Mouse (Mus musculus): ENCODE measurements around the gene Fbxo11. TPM values are rescaled to one million over a fixed set of nuclear protein-coding genes. Genes with fewer than 3 reads are reported as not detected.
A peak's percentile ranks its signal among the peaks of the same experiment; 100 is the strongest.

Fbxo11 gene
- total RNA-seq (2017), result 91.3 and 91.4 TPM in 2 replicates

GRCm38 (mm10) chr17:88065031-88065800, at the start of gene Fbxo11:
Gene Fbxo11, minus strand, starts transcription at chr17:88065291.
- no peak for ATAC-seq (ENCODE audit: extremely low read depth, insufficient number of reproducible peaks, low FRiP score, poor library complexity, severe bottlenecking)

- no peak for ATAC-seq (ENCODE audit: extremely low read depth, insufficient number of reproducible peaks, low FRiP score, poor library complexity, severe bottlenecking)
Measured at GRCm38 (mm10) chr17:88113883-88114229, 48.8 kb upstream of the Fbxo11 start.

GRCm38 (mm10) chr17:88113015-88113882, 48.2 kb upstream of the Fbxo11 start:
- peak; percentile 74 for ATAC-seq (ENCODE audit: extremely low read depth, insufficient number of reproducible peaks, low FRiP score, poor library complexity, severe bottlenecking)

- peak; percentile 64 for ATAC-seq (ENCODE audit: extremely low read depth, insufficient number of reproducible peaks, low FRiP score, poor library complexity, severe bottlenecking)
Measured at GRCm38 (mm10) chr17:88111865-88112645, 47.0 kb upstream of the Fbxo11 start.

GRCm38 (mm10) chr17:88111081-88111796, 46.1 kb upstream of the Fbxo11 start:
- no peak for ATAC-seq (ENCODE audit: extremely low read depth, insufficient number of reproducible peaks, low FRiP score, poor library complexity, severe bottlenecking)

GRCm38 (mm10) chr17:88107708-88108107, 42.6 kb upstream of the Fbxo11 start:
- ATAC-seq (ENCODE audit: extremely low read depth, insufficient number of reproducible peaks, low FRiP score, poor library complexity, severe bottlenecking), result peak; percentile 27; the same call in 1 of the 2 replicates

GRCm38 (mm10) chr17:88106365-88106764, 41.3 kb upstream of the Fbxo11 start:
- ATAC-seq (ENCODE audit: extremely low read depth, insufficient number of reproducible peaks, low FRiP score, poor library complexity, severe bottlenecking), result no peak

- ATAC-seq (ENCODE audit: extremely low read depth, insufficient number of reproducible peaks, low FRiP score, poor library complexity, severe bottlenecking), result no peak
Measured at GRCm38 (mm10) chr17:88102597-88102996, 37.5 kb upstream of the Fbxo11 start.

- no peak for ATAC-seq (ENCODE audit: extremely low read depth, insufficient number of reproducible peaks, low FRiP score, poor library complexity, severe bottlenecking)
Measured at GRCm38 (mm10) chr17:88098181-88098852, 33.2 kb upstream of the Fbxo11 start.

GRCm38 (mm10) chr17:88097543-88097942, 32.5 kb upstream of the Fbxo11 start:
- ATAC-seq (ENCODE audit: extremely low read depth, insufficient number of reproducible peaks, low FRiP score, poor library complexity, severe bottlenecking), result no peak

- 0 out of 2 replicates have a peak, but pooled peaks have one; percentile 13 for ATAC-seq (ENCODE audit: extremely low read depth, insufficient number of reproducible peaks, low FRiP score, poor library complexity, severe bottlenecking)
Measured at GRCm38 (mm10) chr17:88096809-88097399, 31.8 kb upstream of the Fbxo11 start.

- no peak for ATAC-seq (ENCODE audit: extremely low read depth, insufficient number of reproducible peaks, low FRiP score, poor library complexity, severe bottlenecking)
Measured at GRCm38 (mm10) chr17:88095517-88096198, 30.6 kb upstream of the Fbxo11 start.

GRCm38 (mm10) chr17:88094327-88094726, 29.2 kb upstream of the Fbxo11 start:
- no peak for ATAC-seq (ENCODE audit: extremely low read depth, insufficient number of reproducible peaks, low FRiP score, poor library complexity, severe bottlenecking)

- ATAC-seq (ENCODE audit: extremely low read depth, insufficient number of reproducible peaks, low FRiP score, poor library complexity, severe bottlenecking), result no peak
Measured at GRCm38 (mm10) chr17:88093798-88094197, 28.7 kb upstream of the Fbxo11 start.

GRCm38 (mm10) chr17:88085976-88086375, 20.9 kb upstream of the Fbxo11 start:
- ATAC-seq (ENCODE audit: extremely low read depth, insufficient number of reproducible peaks, low FRiP score, poor library complexity, severe bottlenecking), result no peak

- ATAC-seq (ENCODE audit: extremely low read depth, insufficient number of reproducible peaks, low FRiP score, poor library complexity, severe bottlenecking), result no peak
Measured at GRCm38 (mm10) chr17:88081446-88081845, 16.4 kb upstream of the Fbxo11 start.

- no peak for ATAC-seq (ENCODE audit: extremely low read depth, insufficient number of reproducible peaks, low FRiP score, poor library complexity, severe bottlenecking)
Measured at GRCm38 (mm10) chr17:88079771-88080170, 14.7 kb upstream of the Fbxo11 start.

Measured in neutrophil, adult 5-6 weeks (primary cell).